Mouse (Mus musculus): ENCODE data around the gene Ccdc134. TPM values are rescaled to one million over a fixed set of nuclear protein-coding genes. Genes with fewer than 3 reads are reported as not detected.

Gene Ccdc134
- polyA plus RNA-seq, 1 experiment from 2014 or later, result 11.6 TPM

GRCm38 (mm10) chr15:82156902-82157301 lies 29.2 kb downstream of the Ccdc134 start:
- 61% methylated on average over 10 of the region's 10 CpGs for WGBS
- no peaks in the 10 kb centered on the region for H3K9me3 ChIP-seq (ENCODE audit: control insufficient read depth, low read length)
- no peak overlapping the region for H3K4me2 ChIP-seq (ENCODE audit: low read depth, low read length)
- peaks cover 56% of the 10 kb centered on the region for H3K4me1 ChIP-seq (ENCODE audit: control insufficient read depth, insufficient read depth, low read length)
- no peak overlapping the region for H3K4me3 ChIP-seq (ENCODE audit: low read length)
- H3K27ac ChIP-seq (ENCODE audit: low read length), result no peak overlapping the region
- no peak for ATAC-seq
- H3K36me3 ChIP-seq (ENCODE audit: control insufficient read depth, insufficient read depth, low read length), result peaks cover 2% of the 10 kb centered on the region
- H3K27me3 ChIP-seq (replicated peaks; ENCODE audit: control insufficient read depth, insufficient read depth, low read length), result no peaks in the 10 kb centered on the region
- H3K9ac ChIP-seq (ENCODE audit: low read depth, low read length), result no peak overlapping the region

- WGBS, result 36% methylated on average over 17 of the region's 17 CpGs
- ATAC-seq, result 0 out of 2 replicates have a peak, but pooled peaks have one; percentile 16
- H3K9ac ChIP-seq (ENCODE audit: low read depth, low read length), result peak overlapping the region; percentile 27
Measured at GRCm38 (mm10) chr15:82158243-82159035, 30.7 kb downstream of the Ccdc134 start.

GRCm38 (mm10) chr15:82159471-82159870 lies 31.7 kb downstream of the Ccdc134 start:
- Histone ChIP-seq H3K27me3 (replicated peaks; ENCODE audit: control insufficient read depth, insufficient read depth, low read length) (no peaks in the 10 kb centered on the region), H3K4me1 (ENCODE audit: control insufficient read depth, insufficient read depth, low read length) (peaks cover 63% of the 10 kb centered on the region), H3K27ac (ENCODE audit: low read length) (peak overlapping the region; percentile 75), H3K4me3 (ENCODE audit: low read length) (no peak overlapping the region), H3K36me3 (ENCODE audit: control insufficient read depth, insufficient read depth, low read length) (peaks cover 2% of the 10 kb centered on the region), H3K9me3 (ENCODE audit: control insufficient read depth, low read length) (no peaks in the 10 kb centered on the region), H3K9ac (ENCODE audit: low read depth, low read length) (no peak overlapping the region), H3K4me2 (ENCODE audit: low read depth, low read length) (no peak overlapping the region)
- WGBS, result 77% methylated on average over 9 of the region's 9 CpGs
- no peak for ATAC-seq

More at GRCm38 (mm10) chr15:82158243-82159035, 30.7 kb downstream of the Ccdc134 start:
- Histone ChIP-seq H3K4me1 (ENCODE audit: control insufficient read depth, insufficient read depth, low read length) (peaks cover 59% of the 10 kb centered on the region), H3K36me3 (ENCODE audit: control insufficient read depth, insufficient read depth, low read length) (peaks cover 2% of the 10 kb centered on the region), H3K27ac (ENCODE audit: low read length) (peak overlapping the region; percentile 75), H3K4me3 (ENCODE audit: low read length) (no peak overlapping the region), H3K27me3 (replicated peaks; ENCODE audit: control insufficient read depth, insufficient read depth, low read length) (no peaks in the 10 kb centered on the region), H3K9me3 (ENCODE audit: control insufficient read depth, low read length) (no peaks in the 10 kb centered on the region), H3K4me2 (ENCODE audit: low read depth, low read length) (peak overlapping the region; percentile 7; the same call in 1 of the 2 replicates)

GRCm38 (mm10) chr15:82160731-82161640 lies 33.3 kb downstream of the Ccdc134 start:
- Histone ChIP-seq H3K27ac (ENCODE audit: low read length) (0 out of 2 replicates have a peak overlapping the region, but pooled peaks have one; percentile 10), H3K9ac (ENCODE audit: low read depth, low read length) (no peak overlapping the region), H3K4me3 (ENCODE audit: low read length) (no peak overlapping the region), H3K4me2 (ENCODE audit: low read depth, low read length) (no peak overlapping the region), H3K4me1 (ENCODE audit: control insufficient read depth, insufficient read depth, low read length) (peaks cover 73% of the 10 kb centered on the region), H3K27me3 (replicated peaks; ENCODE audit: control insufficient read depth, insufficient read depth, low read length) (no peaks in the 10 kb centered on the region), H3K36me3 (ENCODE audit: control insufficient read depth, insufficient read depth, low read length) (peaks cover 2% of the 10 kb centered on the region; the same call in 1 of the 2 replicates), H3K9me3 (ENCODE audit: control insufficient read depth, low read length) (no peaks in the 10 kb centered on the region)
- 60% methylated on average over 11 of the region's 11 CpGs for WGBS
- no peak for ATAC-seq

- H3K27ac ChIP-seq (ENCODE audit: low read length), result no peak overlapping the region
- no peak overlapping the region for H3K4me2 ChIP-seq (ENCODE audit: low read depth, low read length)
- no peak for ATAC-seq
- no peak overlapping the region for H3K9ac ChIP-seq (ENCODE audit: low read depth, low read length)
- no peaks in the 10 kb centered on the region for H3K9me3 ChIP-seq (ENCODE audit: control insufficient read depth, low read length)
- H3K27me3 ChIP-seq (replicated peaks; ENCODE audit: control insufficient read depth, insufficient read depth, low read length), result no peaks in the 10 kb centered on the region
- H3K4me3 ChIP-seq (ENCODE audit: low read length), result no peak overlapping the region
- 83% methylated on average over 12 of the region's 12 CpGs for WGBS
- H3K4me1 ChIP-seq (ENCODE audit: control insufficient read depth, insufficient read depth, low read length), result peaks cover 80% of the 10 kb centered on the region
- no peaks in the 10 kb centered on the region for H3K36me3 ChIP-seq (ENCODE audit: control insufficient read depth, insufficient read depth, low read length)
Measured at GRCm38 (mm10) chr15:82161965-82162600, 34.4 kb downstream of the Ccdc134 start.

GRCm38 (mm10) chr15:82163356-82164060 lies 35.8 kb downstream of the Ccdc134 start:
- no peak for ATAC-seq
- 0 out of 2 replicates have a peak overlapping the region, but pooled peaks have one; percentile 26 for H3K9ac ChIP-seq (ENCODE audit: low read depth, low read length)
- H3K27me3 ChIP-seq (replicated peaks; ENCODE audit: control insufficient read depth, insufficient read depth, low read length), result no peaks in the 10 kb centered on the region
- peak overlapping the region; percentile 86 for H3K27ac ChIP-seq (ENCODE audit: low read length)
- no peaks in the 10 kb centered on the region for H3K9me3 ChIP-seq (ENCODE audit: control insufficient read depth, low read length)
- H3K4me2 ChIP-seq (ENCODE audit: low read depth, low read length), result peak overlapping the region; percentile 39; the same call in 1 of the 2 replicates
- no peaks in the 10 kb centered on the region for H3K36me3 ChIP-seq (ENCODE audit: control insufficient read depth, insufficient read depth, low read length)
- H3K4me1 ChIP-seq (ENCODE audit: control insufficient read depth, insufficient read depth, low read length), result peaks cover 78% of the 10 kb centered on the region
- no peak overlapping the region for H3K4me3 ChIP-seq (ENCODE audit: low read length)
- 82% methylated on average over 10 of the region's 10 CpGs for WGBS

GRCm38 (mm10) chr15:82164061-82164399 lies 36.3 kb downstream of the Ccdc134 start:
- peaks cover 73% of the 10 kb centered on the region for H3K4me1 ChIP-seq (ENCODE audit: control insufficient read depth, insufficient read depth, low read length)
- H3K4me2 ChIP-seq (ENCODE audit: low read depth, low read length), result peak overlapping the region; percentile 39
- no peaks in the 10 kb centered on the region for H3K9me3 ChIP-seq (ENCODE audit: control insufficient read depth, low read length)
- peak overlapping the region; percentile 86 for H3K27ac ChIP-seq (ENCODE audit: low read length)
- H3K36me3 ChIP-seq (ENCODE audit: control insufficient read depth, insufficient read depth, low read length), result no peaks in the 10 kb centered on the region
- H3K9ac ChIP-seq (ENCODE audit: low read depth, low read length), result peak overlapping the region; percentile 26; the same call in 1 of the 2 replicates
- peak; percentile 39 for ATAC-seq
- no peak overlapping the region for H3K4me3 ChIP-seq (ENCODE audit: low read length)
- H3K27me3 ChIP-seq (replicated peaks; ENCODE audit: control insufficient read depth, insufficient read depth, low read length), result no peaks in the 10 kb centered on the region
- 57% methylated on average over 4 of the region's 4 CpGs for WGBS

GRCm38 (mm10) chr15:82164496-82164895 lies 36.8 kb downstream of the Ccdc134 start:
- Histone ChIP-seq H3K27me3 (replicated peaks; ENCODE audit: control insufficient read depth, insufficient read depth, low read length) (no peaks in the 10 kb centered on the region), H3K36me3 (ENCODE audit: control insufficient read depth, insufficient read depth, low read length) (no peaks in the 10 kb centered on the region), H3K9me3 (ENCODE audit: control insufficient read depth, low read length) (no peaks in the 10 kb centered on the region), H3K4me2 (ENCODE audit: low read depth, low read length) (peak overlapping the region; percentile 39), H3K9ac (ENCODE audit: low read depth, low read length) (peak overlapping the region; percentile 26; the same call in 1 of the 2 replicates), H3K4me3 (ENCODE audit: low read length) (no peak overlapping the region), H3K27ac (ENCODE audit: low read length) (peak overlapping the region; percentile 86), H3K4me1 (ENCODE audit: control insufficient read depth, insufficient read depth, low read length) (peaks cover 68% of the 10 kb centered on the region)
- 53% methylated on average over 7 of the region's 7 CpGs for WGBS
- ATAC-seq, result peak; percentile 77

Data from intestine, embryonic 16.5 days (tissue).